Mouse (Mus musculus): Measurements from ENCODE around the gene Gm4303.
"Not testable (repeated sequence)": the region's sequence is repeated elsewhere in the genome, so short reads cannot be mapped to it uniquely, and the experiment has no call there.

Gene Gm4303

GRCm38 (mm10) chr10:100345672-100346071, at the start of gene Gm4303:
Gene Gm4303 (plus strand): TSS chr10:100345972.
- in situ Hi-C loops (cut with MboI, MseI) = not testable (repeated sequence)

GRCm38 (mm10) chr10:100296105-100296504, 49.7 kb upstream of the Gm4303 start:
- in situ Hi-C loops (cut with MboI, MseI) = loop anchor here (5.0 kb wide), 1 partner anchor 71 kb away; no protein-coding TSS in a partner anchor

- in situ Hi-C loops (cut with MboI, MseI) = not testable (repeated sequence)
Measured at GRCm38 (mm10) chr10:100300106-100300505, 45.7 kb upstream of the Gm4303 start.

DNA sequence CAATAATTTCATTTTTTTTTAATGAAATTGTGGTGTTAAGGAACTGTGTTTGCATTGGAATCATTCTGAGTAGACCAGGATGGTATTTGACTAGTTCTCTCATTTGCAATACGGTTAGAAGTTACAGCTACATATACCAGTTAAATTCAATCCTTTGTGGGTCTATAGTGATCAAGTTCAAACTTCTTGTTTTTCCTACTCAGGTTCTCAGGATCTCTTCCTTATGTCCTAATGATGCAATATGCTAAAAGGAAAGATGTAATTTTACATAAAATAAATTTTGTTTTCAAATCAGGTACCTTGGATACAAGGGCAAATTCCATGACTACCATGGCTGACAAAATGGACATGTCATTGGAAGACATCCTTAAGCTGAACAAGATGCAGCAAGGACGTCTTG, 10.4 kb upstream of the Gm4303 start, which contains the start of gene Gm4301:
Gene Gm4301, plus strand, starts transcription at position 301 of the 400 bp plus-strand sequence.
- in situ Hi-C loops (cut with MboI, MseI) = not testable (repeated sequence)

- in situ Hi-C loops (cut with MboI, MseI) = not testable (repeated sequence)
Measured at GRCm38 (mm10) chr10:100340536-100340935, 5.2 kb upstream of the Gm4303 start, which contains the start of gene Gm4302. Gene Gm4302 (plus strand): TSS chr10:100340836.

DNA sequence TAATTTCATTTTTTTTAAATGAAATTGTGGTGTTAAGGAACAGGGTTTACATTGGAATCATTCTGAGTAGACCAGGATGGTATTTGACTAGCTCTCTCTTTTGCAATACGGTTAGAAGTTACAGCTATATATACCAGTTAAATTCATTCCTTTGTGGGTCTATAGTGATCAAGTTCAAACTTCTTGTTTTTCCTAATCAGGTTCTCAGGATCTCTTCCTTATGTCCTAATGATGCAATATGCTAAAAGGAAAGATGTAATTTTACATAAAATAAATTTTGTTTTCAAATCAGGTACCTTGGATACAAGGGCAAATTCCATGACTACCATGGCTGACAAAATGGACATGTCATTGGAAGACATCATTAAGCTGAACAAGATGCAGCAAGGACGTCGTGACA, 5.0 kb downstream of the Gm4303 start, which contains the start of gene Gm4305:
Gene Gm4305, plus strand, starts transcription at position 301 of the 400 bp plus-strand sequence.
- in situ Hi-C loops (cut with MboI, MseI) = not testable (repeated sequence)

DNA sequence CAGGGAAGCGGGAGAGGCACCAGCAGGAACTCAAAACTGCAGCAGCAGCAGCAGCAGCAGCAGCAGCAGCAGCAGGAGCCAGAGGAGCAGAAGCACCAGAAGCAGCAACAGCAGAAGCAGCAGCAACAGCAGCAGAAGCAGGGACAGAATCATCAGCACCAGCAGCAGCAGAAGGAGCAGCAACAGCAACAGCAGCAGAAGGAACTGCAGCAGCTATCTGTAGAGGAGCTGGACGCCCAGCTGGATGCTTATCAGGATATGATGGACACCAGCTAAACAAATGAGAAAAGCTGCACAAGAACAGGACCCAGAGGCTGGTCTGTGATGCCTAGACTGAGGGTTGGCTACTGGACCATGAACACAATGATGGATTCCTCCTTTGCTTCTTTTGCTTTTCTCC, 11.1 kb downstream of the Gm4303 start:
- in situ Hi-C loops (cut with MboI, MseI) = not testable (repeated sequence)

GRCm38 (mm10) chr10:100361038-100361437, 15.3 kb downstream of the Gm4303 start, which contains the start of gene Gm4307:
Gene Gm4307 (plus strand): TSS chr10:100361338.
- in situ Hi-C loops (cut with MboI, MseI) = not testable (repeated sequence)

- in situ Hi-C loops (cut with MboI, MseI) = not testable (repeated sequence)
Measured at GRCm38 (mm10) chr10:100382460-100382859, 36.7 kb downstream of the Gm4303 start, which contains the start of gene Gm4312. Gene Gm4312 (minus strand): TSS chr10:100382560.

Data from T-helper 1 cell (primary cell).